Mouse (Mus musculus): ENCODE results near the gene Cat. TPM values are rescaled to one million over a fixed set of nuclear protein-coding genes. Genes with fewer than 3 reads are reported as not detected.

Cat gene
- 118 TPM for polyA plus RNA-seq (2017; shearing (Covaris generic))

DNA sequence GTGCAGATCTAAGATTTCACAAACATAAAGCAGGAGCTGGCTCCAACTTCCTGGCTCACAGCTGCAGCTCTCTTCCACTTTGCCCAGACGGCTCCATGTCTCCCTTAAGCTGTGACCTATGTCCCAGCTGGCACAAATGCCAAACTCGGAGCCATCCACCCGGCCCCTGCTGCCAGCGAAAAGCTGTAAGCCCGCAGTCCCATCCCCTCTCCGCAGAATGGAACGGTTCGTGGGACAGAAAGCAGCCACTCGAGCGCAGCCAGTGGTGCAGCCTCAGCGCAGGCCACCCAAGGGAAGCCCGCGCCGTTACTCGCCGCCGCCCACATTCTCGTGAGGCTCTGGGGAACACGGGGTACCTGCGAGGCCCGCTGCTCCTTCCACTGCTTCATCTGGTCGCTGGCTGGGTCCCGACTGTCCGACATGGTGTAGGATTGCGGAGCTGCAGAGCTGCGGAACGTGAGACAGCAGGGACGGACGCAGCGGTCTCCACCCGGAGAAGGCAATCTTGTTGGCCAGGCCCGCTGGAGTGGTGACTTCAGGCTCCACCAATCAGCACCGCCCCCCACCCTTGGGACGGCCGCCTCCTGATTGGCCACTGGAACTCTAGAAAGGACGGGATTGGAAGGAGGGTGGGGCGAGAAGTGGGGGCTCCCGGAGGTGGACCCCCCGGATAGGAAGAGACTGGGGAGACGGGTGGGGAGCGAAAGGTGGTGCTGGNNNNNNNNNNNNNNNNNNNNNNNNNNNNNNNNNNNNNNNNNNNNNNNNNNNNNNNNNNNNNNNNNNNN, at the start of gene Cat:
Gene Cat (minus strand): TSS at position 544 of the 785 bp plus-strand sequence.

DNA sequence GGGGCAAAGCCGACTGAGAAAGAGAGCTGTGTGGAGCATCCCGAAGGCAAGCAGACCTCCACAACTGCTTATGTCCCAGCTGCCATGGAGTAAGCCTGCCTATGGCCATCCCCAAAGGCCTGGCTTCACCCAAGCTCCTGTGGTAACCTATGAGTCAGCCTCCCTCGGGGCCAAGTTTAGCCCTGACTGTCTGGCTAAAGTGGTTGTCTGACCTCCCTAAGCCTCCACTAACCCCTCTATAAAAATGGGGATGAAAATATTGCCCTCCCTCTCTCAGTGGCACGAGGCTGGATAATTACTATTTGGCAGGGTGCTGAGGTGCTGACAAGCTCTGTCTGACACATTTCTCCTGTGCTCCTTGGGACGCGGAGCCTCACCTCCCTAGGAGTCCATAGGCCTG, 73.6 kb downstream of the Cat start, which contains the start of gene Elf5:
Gene Elf5 (plus strand): TSS at position 341 of the 400 bp plus-strand sequence.

Other genes with a start within 250 kb of the Cat start
- not detected for gene Ehf, start 181.9 kb downstream of the Cat start, polyA plus RNA-seq (2017; shearing (Covaris generic))
- gene Elf5, start 73.5 kb downstream of the Cat start, polyA plus RNA-seq (2017; shearing (Covaris generic)) = not detected
- 11.6 TPM for gene Abtb2, start 81.2 kb upstream of the Cat start, polyA plus RNA-seq (2017; shearing (Covaris generic))

Data from activated CD4-positive, CD25-positive, alpha-beta regulatory T cell, adult 9 weeks (primary cell).